Mouse (Mus musculus) c-Kit-negative CD71-positive TER-119-positive erythroid progenitor cells, embryonic 14.5 days (primary cell): ENCODE results near the gene Gm10338.
"Not testable (repeated sequence)": the region's sequence is repeated elsewhere in the genome, so short reads cannot be mapped to it uniquely, and the experiment has no call there.

ENCODE experiments used
- DNase-seq: peaks from one replicate; pipeline ENCODE4 v3.0.0-alpha.2; 2013; ENCODE audit warnings: low read depth, low spot score

Gene Gm10338

GRCm38 (mm10) chr14:7595492-7595891 lies at the start of gene Gm10338:
Gm10338 (minus strand) TSS chr14:7595592.
- DNase-seq, result not testable (repeated sequence)

DNA sequence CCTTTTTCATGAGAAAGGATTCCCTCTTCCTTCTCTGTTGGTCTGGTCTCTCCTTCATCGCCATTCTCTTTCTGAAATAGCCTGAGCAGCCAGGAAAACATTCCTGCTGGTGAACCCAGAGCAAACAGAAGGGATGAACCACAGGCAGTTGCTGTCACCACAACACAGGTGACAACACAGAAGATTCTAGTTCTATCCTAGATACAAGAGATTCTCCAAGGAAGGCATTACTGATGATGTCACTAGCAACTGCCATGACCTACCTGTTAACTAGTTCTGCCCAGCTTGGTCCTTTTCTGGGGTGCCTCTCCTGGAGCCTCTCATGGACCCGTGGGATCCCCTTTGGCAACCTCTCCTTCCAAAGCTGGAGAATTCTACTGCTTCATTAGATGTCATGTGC lies 48.5 kb upstream of the Gm10338 start, which contains the start of gene Gm10128:
TSS of gene Gm10128 (minus strand) at position 101 of the 400 bp plus-strand sequence.
- not testable (repeated sequence) for DNase-seq

DNA sequence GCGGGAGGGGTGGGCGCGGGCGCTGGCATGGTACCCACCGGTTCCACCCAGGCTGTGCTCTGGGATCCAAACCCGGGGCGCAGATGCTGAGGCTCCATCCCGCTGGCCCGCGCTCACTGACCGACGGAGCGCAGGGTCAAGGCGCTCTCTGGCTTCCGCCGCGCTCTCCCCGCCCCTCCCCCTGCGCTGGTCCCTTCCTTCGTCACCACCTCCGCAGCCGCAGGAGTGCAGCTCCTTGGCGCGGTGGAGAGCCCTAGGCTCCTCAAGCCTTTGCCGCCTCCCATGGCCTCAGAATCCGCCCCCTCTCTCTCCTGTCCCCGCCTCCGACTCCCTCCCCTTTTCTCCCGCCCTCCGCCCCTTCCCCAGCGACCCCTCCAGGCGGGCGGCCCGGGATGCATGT lies 27.0 kb downstream of the Gm10338 start, which contains the start of gene Gm3558:
TSS of gene Gm3558 (minus strand) at position 185 of the 400 bp plus-strand sequence.
- not testable (repeated sequence) for DNase-seq

- DNase-seq, result not testable (repeated sequence)
Observed at GRCm38 (mm10) chr14:7567890-7568289, 27.5 kb downstream of the Gm10338 start.

DNA sequence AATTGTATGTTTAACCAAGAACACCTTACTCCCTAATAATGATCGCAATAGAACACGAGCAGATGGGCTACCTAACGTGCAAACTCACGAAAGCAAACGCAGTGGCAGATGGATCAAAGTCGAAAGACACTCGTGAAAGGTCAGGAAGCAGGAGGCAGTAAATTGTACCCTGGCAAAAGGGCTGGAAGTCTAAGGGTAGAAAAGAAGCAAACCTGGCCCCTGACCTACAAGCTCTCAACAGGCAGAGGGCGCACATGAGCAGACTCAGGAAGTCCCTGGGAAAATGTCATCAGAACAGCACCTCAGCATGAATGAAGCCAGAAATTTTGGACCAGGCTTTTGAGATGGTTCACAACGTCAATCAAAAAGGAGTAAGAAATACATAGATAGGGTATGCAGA lies 28.1 kb downstream of the Gm10338 start:
- DNase-seq, result not testable (repeated sequence)
